Mouse (Mus musculus) forebrain, embryonic 12.5 days (tissue): ENCODE results near the gene Ephb2. TPM values are rescaled to one million over a fixed set of nuclear protein-coding genes. Genes with fewer than 3 reads are reported as not detected.

Source experiments
- ATAC-seq: fragments of 200-750 bp; cut with Nextera tagmentation; 2 replicates; pipeline ENCODE4 v1.8.0; 2017; ENCODE audit warnings: moderate TSS enrichment; ENCODE audit not compliant: low FRiP score
- H3K27ac ChIP-seq: fragments of 300-500 bp; sonication (generic); 2 replicates; pipeline ENCODE4 v1.5.1; 2016; ENCODE audit warnings: mild to moderate bottlenecking
- H3K27me3 ChIP-seq: fragments of 300-500 bp; sonication (generic); 2 replicates; pipeline ENCODE4 v1.6.1; 2016; ENCODE audit warnings: mild to moderate bottlenecking
- H3K36me3 ChIP-seq: fragments of 300-500 bp; sonication (generic); replicated peaks from 2 replicates; pipeline ENCODE4 v1.6.1; 2016; ENCODE audit warnings: mild to moderate bottlenecking
- H3K4me1 ChIP-seq: fragments of 300-500 bp; sonication (generic); 2 replicates; pipeline ENCODE4 v1.6.1; 2016
- H3K4me2 ChIP-seq: fragments of 300-500 bp; sonication (generic); 2 replicates; pipeline ENCODE4 v1.6.1; 2016; ENCODE audit warnings: mild to moderate bottlenecking, moderate library complexity
- H3K4me3 ChIP-seq: fragments of 300-500 bp; sonication (generic); replicated peaks from 2 replicates; pipeline ENCODE4 v1.5.1; 2016; ENCODE audit warnings: mild to moderate bottlenecking
- H3K9ac ChIP-seq: fragments of 300-500 bp; sonication (generic); 2 replicates; pipeline ENCODE4 v1.6.1; 2016; ENCODE audit warnings: mild to moderate bottlenecking
- H3K9me3 ChIP-seq: fragments of 300-500 bp; sonication (generic); 2 replicates; pipeline ENCODE4 v1.6.1; 2016
- WGBS: fragments of 180-500 bp; shearing (Covaris S2); methylation state at CpG from one replicate; pipeline ENCODE4 v1.1.7; 2016; 5-methylcytosine and 5-hydroxymethylcytosine counted together
- polyA plus RNA-seq: library from polyadenylated mRNA; unstranded; fragments of >200 nt; fragmentation: Nextera tagmentation; extraction: Ambion mirVana; gene quantifications from 2 replicates; pipeline ENCODE4 v1.2.1, GENCODE M21; 2016

Ephb2 gene
- polyA plus RNA-seq, 1 experiment from 2014 or later = 30.2 TPM

DNA sequence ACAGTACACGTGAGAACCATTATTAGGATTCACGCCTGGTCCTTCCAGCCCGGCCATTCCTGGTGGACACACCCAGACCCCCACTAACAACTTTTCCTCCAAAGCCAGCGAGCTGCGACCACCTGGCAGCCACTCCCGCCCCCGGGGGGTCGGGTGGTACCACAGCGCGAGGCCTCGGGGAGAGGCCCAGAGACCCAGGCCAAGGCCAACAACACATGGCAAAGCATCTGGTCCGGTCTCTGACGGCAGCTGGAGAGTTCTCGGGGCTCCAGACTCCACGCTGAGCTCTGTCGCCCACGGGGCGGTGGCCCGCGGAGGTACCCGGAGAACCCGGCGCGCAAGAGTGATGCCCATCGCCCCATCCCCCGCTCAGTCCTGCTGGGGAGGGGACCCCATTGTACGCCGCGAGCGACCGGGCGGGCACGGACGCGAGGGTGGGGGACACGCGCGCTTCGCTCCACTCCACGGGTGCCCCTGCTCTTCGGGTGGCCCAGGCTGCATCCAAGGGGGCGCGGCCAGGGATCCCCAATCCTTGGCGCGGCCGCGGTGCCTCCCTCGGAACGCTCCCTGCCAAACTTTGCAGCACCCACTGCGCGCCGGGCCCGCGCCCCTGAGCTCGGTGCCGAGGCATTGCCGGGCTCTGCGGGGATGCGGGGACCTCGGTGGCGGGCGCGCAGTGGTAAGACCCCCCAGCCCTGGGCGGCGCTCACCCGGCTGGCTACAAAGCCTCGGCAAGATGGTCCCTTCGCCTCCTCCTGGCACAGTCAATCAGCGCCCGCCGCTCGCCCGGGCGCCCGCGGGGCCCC is 770 bp downstream of the Ephb2 start:
- no peaks in the 10 kb centered on the region for H3K27me3 ChIP-seq
- H3K4me1 ChIP-seq = peaks cover 79% of the 10 kb centered on the region
- H3K36me3 ChIP-seq = no peaks in the 10 kb centered on the region
- WGBS = under 1% methylated on average over 76 of the region's 76 CpGs
- no peaks in the 10 kb centered on the region for H3K9me3 ChIP-seq
- H3K27ac ChIP-seq = peak overlapping the region; percentile 100
- H3K9ac ChIP-seq = peak overlapping the region; percentile 100
- peak; percentile 33; the same call in 1 of the 2 replicates for ATAC-seq
- peak overlapping the region; percentile 99 for H3K4me3 ChIP-seq
- peak overlapping the region; percentile 96 for H3K4me2 ChIP-seq

DNA sequence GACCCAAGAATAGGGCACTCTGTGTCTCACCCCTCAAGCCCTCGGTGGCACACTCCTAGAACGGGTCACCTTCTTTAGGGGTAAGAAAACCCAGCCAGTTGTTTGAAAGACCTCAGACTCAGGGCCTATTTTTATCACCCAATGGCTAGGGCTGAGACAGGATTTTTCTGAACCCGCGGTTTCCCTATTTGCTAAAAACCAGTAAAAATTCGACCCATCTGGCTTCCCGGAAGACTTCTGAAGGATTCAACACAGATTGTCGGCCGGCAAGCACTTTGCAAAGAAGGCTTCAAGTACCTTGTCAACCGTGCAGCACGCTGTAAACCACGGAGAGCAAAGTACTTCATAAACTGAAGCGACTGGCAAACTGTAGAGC is 1.4 kb downstream of the Ephb2 start:
- Histone ChIP-seq H3K4me2 (peak overlapping the region; percentile 96), H3K27me3 (no peaks in the 10 kb centered on the region), H3K4me3 (peak overlapping the region; percentile 99), H3K27ac (peak overlapping the region; percentile 100; the same call in 1 of the 2 replicates), H3K4me1 (peaks cover 82% of the 10 kb centered on the region), H3K9ac (peak overlapping the region; percentile 100), H3K36me3 (no peaks in the 10 kb centered on the region), H3K9me3 (no peaks in the 10 kb centered on the region)
- WGBS = 9% methylated on average over 12 of the region's 12 CpGs
- no peak for ATAC-seq

DNA sequence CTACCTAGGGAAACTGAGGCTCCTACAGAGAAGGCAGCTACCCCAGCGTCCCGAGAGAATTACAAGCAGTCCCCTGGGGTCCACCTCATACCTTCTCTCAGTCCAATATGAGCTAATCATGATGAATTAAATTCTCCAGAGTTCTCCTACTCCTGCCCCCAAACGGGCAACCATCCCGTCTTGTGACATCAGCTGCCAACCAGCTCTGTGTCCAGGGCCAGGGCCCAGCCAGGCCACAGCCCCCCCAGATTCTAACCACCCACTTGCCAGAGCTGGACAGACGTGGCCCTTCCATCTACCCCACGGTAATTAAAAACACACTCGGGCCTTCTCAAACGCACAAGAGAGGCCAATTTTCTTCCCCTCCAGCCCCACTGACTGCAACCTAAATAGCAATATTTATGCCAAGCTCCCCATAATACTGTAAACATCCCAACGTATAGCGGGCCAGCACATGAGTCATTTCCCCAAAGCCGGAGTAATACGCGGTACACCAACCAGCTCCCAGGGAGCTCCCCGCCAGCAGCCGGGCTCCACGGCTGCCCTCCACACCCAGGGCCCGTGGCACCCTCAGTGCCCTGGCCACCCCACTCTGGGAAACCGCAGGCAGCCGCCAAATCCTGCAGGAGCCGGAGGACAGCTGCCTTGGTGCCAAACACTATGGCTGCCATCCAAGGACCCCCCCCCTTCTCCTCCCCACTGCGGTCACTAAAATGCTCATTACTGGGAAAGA is 2.0 kb downstream of the Ephb2 start:
- Histone ChIP-seq H3K27ac (peak overlapping the region; percentile 100; the same call in 1 of the 2 replicates), H3K4me1 (peaks cover 85% of the 10 kb centered on the region), H3K9me3 (no peaks in the 10 kb centered on the region), H3K9ac (peak overlapping the region; percentile 100), H3K4me3 (peak overlapping the region; percentile 99), H3K4me2 (peak overlapping the region; percentile 96), H3K27me3 (no peaks in the 10 kb centered on the region), H3K36me3 (no peaks in the 10 kb centered on the region)
- WGBS = 51% methylated on average over 21 of the region's 21 CpGs
- ATAC-seq = no peak

DNA sequence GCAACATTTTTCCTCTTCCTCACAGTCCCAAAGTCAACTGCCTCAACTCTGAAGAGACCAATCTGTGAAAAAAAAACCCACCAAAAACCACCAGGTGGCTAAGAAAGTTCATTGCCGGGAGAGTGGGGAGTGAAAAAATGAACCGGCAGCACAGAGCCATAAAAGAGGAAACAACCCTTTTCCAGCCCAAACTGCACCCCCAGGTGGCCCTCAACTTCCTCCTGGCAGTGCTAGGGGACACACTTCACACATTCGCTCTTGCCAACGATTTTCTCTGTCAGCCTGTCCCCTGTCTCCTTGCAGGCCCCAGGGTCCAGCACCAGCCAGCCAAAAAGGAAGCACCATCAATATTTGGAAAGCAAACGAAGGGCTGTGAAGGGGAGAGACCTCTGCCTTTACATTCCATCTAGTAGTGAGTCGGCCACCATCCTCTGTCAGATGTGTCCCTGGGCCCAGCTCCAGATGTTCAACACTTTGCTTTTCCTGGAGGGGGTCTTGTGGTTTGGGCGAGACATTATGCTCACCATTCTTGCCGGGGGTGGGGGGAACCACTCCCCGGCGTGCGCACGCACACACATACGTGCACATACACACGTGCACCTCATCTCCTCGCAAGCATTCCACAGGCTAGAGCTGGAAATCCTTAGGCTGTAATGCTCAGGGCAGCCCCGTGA is 3.1 kb downstream of the Ephb2 start:
- Histone ChIP-seq H3K4me2 (peak overlapping the region; percentile 96; the same call in 1 of the 2 replicates), H3K9ac (peak overlapping the region; percentile 8; the same call in 1 of the 2 replicates), H3K36me3 (peaks cover 5% of the 10 kb centered on the region; the same call in 1 of the 2 replicates), H3K9me3 (no peaks in the 10 kb centered on the region), H3K27me3 (no peaks in the 10 kb centered on the region), H3K27ac (no peak overlapping the region), H3K4me1 (peaks cover 84% of the 10 kb centered on the region), H3K4me3 (peak overlapping the region; percentile 99; the same call in 1 of the 2 replicates)
- 83% methylated on average over 16 of the region's 16 CpGs for WGBS
- no peak for ATAC-seq

DNA sequence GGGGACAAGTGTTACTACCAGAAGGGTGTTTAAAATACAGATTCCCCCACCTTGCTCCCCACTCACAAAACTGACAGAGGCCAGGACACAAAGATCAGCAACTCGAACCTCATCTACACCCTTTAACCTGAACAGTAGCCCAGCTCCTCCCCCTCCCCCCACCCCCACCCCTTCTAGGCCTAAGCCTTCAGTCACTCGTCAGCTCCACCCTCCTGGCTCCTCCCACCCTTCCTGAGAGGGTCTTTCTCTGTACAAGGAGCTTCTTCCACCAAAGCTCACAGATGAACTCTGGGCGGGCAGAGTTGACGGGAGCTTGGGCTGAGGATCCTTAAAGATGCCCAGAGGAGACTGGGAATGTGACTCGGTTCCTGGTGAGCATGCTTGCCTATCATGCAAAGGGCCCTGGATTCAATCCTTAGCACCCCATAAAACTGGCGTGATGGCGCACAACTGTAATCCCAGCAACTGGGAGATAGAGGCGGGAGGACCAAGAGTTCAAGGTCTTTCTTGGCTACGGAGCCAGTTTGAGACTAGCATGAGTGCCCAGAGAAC is 5.4 kb downstream of the Ephb2 start:
- Histone ChIP-seq H3K36me3 (peaks cover 9% of the 10 kb centered on the region; the same call in 1 of the 2 replicates), H3K27me3 (no peaks in the 10 kb centered on the region), H3K4me1 (peaks cover 91% of the 10 kb centered on the region), H3K9ac (0 out of 2 replicates have a peak overlapping the region, but pooled peaks have one; percentile 25), H3K4me3 (no peak overlapping the region), H3K9me3 (no peaks in the 10 kb centered on the region), H3K27ac (peak overlapping the region; percentile 43; the same call in 1 of the 2 replicates), H3K4me2 (peak overlapping the region; percentile 33)
- 42% methylated on average over 9 of the region's 9 CpGs for WGBS
- no peak for ATAC-seq

DNA sequence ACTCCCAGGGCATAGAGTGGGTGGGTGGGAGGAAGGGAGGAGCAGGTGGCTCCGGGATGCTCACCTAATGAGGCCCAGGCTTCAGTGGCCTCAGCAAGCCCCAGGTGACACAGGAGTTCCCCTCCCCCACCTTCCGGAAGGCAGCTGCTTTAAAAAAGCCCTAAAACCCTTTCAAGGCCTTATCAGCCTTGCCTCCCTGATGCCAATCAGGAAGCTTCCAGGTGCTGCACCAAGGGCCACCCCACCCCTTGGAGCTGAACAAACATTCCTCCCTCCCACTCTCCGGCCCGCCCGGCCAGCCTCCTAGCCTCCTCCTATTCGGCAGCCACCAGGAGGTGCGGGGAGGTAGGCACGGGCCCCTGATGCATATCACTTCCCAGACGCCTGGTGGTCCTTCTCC is 6.0 kb downstream of the Ephb2 start:
- peak overlapping the region; percentile 43 for H3K27ac ChIP-seq

DNA sequence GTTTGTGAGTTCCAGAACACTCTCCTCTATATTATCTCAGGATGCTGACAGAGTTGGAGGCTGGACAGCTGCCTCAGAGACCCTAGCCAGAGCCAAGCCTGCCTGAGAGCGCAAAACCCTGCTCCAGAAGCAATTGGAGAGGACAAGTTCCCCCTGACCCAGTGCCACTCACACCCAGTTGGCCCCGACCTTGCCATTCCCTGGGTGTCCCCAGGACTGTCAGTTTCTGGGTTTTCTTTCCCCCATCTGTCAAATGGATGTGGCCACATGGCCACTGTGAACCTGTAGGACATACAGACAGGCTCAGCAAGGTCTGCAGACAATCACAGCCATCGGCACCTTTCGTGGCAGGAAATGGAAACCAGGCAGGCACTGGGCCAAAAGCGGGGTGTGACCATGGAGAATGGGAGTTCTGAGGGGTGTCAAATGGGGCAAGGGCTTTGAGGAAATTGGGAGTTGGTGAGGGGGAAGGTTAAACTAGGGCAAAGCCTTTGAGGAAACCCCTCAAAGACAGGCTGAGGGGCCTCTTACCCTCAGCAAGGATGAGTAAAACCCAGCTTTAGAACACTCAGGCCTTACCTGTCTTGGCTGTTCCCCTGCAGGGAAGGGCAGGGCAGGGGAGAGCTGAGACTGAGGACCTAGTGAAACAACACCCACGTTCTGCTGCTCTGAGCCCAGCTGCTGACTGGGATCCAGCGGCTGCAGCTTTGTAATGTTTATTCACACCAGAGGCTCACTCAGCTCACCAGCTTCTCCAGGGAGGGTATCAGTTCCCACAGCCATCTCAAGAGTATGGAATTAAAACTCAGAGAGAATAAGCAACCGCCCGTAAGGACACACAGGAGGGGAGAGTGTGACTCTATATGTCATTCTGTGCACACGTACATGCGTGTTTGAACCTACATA is 6.9 kb downstream of the Ephb2 start:
- no peak for ATAC-seq
- H3K4me1 ChIP-seq = peaks cover 94% of the 10 kb centered on the region
- H3K4me3 ChIP-seq = no peak overlapping the region
- no peaks in the 10 kb centered on the region for H3K9me3 ChIP-seq
- peak overlapping the region; percentile 12; the same call in 1 of the 2 replicates for H3K9ac ChIP-seq
- H3K27me3 ChIP-seq = no peaks in the 10 kb centered on the region
- H3K27ac ChIP-seq = peak overlapping the region; percentile 13; the same call in 1 of the 2 replicates
- H3K36me3 ChIP-seq = peaks cover 14% of the 10 kb centered on the region; the same call in 1 of the 2 replicates
- WGBS = 59% methylated on average over 11 of the region's 11 CpGs
- H3K4me2 ChIP-seq = no peak overlapping the region

More for the DNA sequence above, 6.0 kb downstream of the Ephb2 start:
- Histone ChIP-seq H3K9me3 (no peaks in the 10 kb centered on the region), H3K27me3 (no peaks in the 10 kb centered on the region), H3K4me1 (peaks cover 94% of the 10 kb centered on the region), H3K4me3 (no peak overlapping the region), H3K4me2 (peak overlapping the region; percentile 33), H3K9ac (peak overlapping the region; percentile 25; the same call in 1 of the 2 replicates), H3K36me3 (peaks cover 12% of the 10 kb centered on the region; the same call in 1 of the 2 replicates)
- 15% methylated on average over 9 of the region's 9 CpGs for WGBS
- no peak for ATAC-seq

DNA sequence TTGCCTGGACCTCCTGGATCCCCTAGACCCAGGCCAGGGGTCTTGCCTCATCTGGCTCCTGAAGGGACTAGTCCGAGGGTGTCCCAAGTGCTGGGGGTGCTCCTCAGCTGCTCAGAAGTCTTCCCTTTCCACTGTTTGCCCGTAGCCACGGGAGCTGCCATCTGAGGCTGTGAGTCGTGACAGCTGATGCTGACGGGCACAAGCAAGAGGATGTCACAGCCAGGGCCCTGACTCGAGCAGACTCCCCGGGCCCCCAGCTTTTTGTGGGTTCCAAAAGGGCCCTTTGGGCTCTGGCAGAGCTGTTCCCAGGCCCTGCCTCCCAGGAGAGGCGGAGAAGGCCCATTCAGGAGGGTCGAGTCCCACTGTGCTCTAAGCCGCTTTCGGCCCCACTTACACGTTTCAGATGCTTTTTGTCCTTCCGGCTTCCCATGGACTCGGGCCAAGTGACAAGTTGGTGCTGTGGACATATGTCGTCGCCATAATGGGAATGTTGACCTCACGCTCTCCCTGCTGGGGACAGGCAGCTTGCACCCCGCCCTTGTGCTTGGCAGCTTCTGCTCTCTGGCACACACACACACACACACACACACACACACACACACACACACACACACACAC is 10.7 kb downstream of the Ephb2 start:
- peak overlapping the region; percentile 59 for H3K27ac ChIP-seq

DNA sequence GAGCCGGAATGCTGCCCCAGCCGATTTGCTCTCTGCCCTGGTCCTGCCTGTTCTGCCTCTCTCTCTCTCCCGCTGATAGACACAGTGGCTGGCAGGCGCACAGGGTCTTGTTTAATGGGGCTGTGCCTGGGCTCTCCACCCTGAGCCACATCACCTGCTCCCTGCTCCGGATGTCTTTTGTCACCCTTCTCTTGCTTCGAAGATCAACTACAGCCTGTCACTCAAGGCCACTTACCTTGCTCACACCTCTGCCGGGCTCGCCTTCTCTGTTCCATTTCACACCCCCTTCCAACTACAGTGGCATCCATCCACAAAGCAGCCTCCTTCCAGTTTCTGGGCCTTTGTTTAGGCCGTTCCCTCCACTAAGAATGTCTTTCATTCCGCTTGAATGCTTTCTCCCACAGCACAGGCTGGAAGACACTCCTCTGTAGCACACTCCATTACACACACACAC is 15.7 kb downstream of the Ephb2 start:
- peak; percentile 57 for ATAC-seq
- no peaks in the 10 kb centered on the region for H3K27me3 ChIP-seq
- no peak overlapping the region for H3K4me3 ChIP-seq
- H3K4me2 ChIP-seq = peak overlapping the region; percentile 31
- H3K4me1 ChIP-seq = peaks cover 90% of the 10 kb centered on the region
- H3K27ac ChIP-seq = peak overlapping the region; percentile 93
- 0 out of 2 replicates have a peak, but pooled peaks cover 7% of the 10 kb centered on the region for H3K36me3 ChIP-seq
- peak overlapping the region; percentile 38 for H3K9ac ChIP-seq
- 8% methylated on average over 10 of the region's 10 CpGs for WGBS
- no peaks in the 10 kb centered on the region for H3K9me3 ChIP-seq

More for the DNA sequence above, 10.7 kb downstream of the Ephb2 start:
- H3K9me3 ChIP-seq = no peaks in the 10 kb centered on the region
- no peak overlapping the region for H3K4me2 ChIP-seq
- H3K4me3 ChIP-seq = no peak overlapping the region
- H3K4me1 ChIP-seq = peaks cover 92% of the 10 kb centered on the region
- peaks cover 14% of the 10 kb centered on the region; the same call in 1 of the 2 replicates for H3K36me3 ChIP-seq
- no peak for ATAC-seq
- WGBS = 45% methylated on average over 18 of the region's 18 CpGs
- H3K27me3 ChIP-seq = no peaks in the 10 kb centered on the region
- H3K9ac ChIP-seq = no peak overlapping the region

DNA sequence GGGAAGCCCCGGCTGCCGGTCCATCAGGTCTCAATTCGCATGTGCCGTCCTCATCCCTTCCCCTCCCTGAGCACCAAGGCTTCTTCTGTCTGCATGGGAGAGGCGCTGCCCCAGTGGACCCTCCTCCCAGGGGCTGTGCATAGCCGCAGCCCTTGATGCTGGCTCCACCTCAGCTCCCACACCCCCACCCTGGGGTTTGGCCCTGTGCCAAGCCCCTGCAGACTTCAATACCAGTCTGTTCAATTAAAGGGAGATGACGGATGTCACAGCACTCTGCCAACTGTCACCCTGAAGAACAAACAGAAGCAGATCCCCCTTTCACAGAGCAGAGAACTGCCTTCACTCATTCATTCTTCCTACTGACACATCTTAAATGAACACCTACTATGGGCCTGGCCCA is 19.1 kb downstream of the Ephb2 start:
- 17% methylated on average over 7 of the region's 7 CpGs for WGBS
- Histone ChIP-seq H3K4me2 (no peak overlapping the region), H3K9ac (no peak overlapping the region), H3K4me1 (peaks cover 85% of the 10 kb centered on the region), H3K27me3 (no peaks in the 10 kb centered on the region), H3K9me3 (no peaks in the 10 kb centered on the region), H3K4me3 (no peak overlapping the region), H3K27ac (peak overlapping the region; percentile 66), H3K36me3 (0 out of 2 replicates have a peak, but pooled peaks cover 2% of the 10 kb centered on the region)
- ATAC-seq = peak; percentile 82
